ENCODE assay signal across 8 mouse cellular contexts in genomic region chr11:119490861-119491689, GRCm38 (mm10). TPM values are rescaled to one million over a fixed set of nuclear protein-coding genes. Genes with fewer than 3 reads are reported as not detected.
DNase-seq lines count a peak whose midpoint lies in the region; ATAC-seq lines count a peak whose summit lies in the region.

TSS of gene Endov (plus strand) at chr11:119491347.

- H3K4me3 ChIP-seq in hindbrain, embryonic 14.5 days (replicated peaks; ENCODE audit: low read length): peak within 1 kb of the TSS; percentile 81

- H3K4me2 ChIP-seq in hindbrain, embryonic 14.5 days (replicated peaks): peak within 1 kb of the TSS; percentile 95

- no peaks in the 10 kb centered on the region for H3K27me3 ChIP-seq in hindbrain, embryonic 14.5 days (ENCODE audit: control insufficient read depth, insufficient read depth, low read length)

- H3K27ac ChIP-seq in hindbrain, embryonic 14.5 days: peak within 1 kb of the TSS; percentile 91

- H3K9ac ChIP-seq in hindbrain, embryonic 14.5 days: peak within 1 kb of the TSS; percentile 95

- peak; percentile 96 for DNase-seq in R1 (ENCODE audit: low read depth, low spot score)
- DNase-seq in cerebellum, postnatal 25 days: peak; percentile 100
- DNase-seq in frontal cortex, postnatal 25 days (ENCODE audit: low spot score in 2 of 2): peak; percentile 99
- peak; percentile 100 for DNase-seq in hindbrain, embryonic 14.5 days (ENCODE audit: low spot score)
- DNase-seq in layer of hippocampus, postnatal 36 days: peak; percentile 98 to 99
- DNase-seq in lung, postnatal 36 days: peak; percentile 99
- DNase-seq in retina, postnatal 1 day: peak; percentile 97
- DNase-seq in urinary bladder, adult 18-20 months (ENCODE audit: low spot score in 2 of 2): peak; percentile 94 to 99

- peak; percentile 96 for ATAC-seq in hindbrain, embryonic 14.5 days (ENCODE audit: low FRiP score)

- WGBS in hindbrain, embryonic 14.5 days: under 1% methylated on average over 66 of the region's 66 CpGs

- peaks cover 15% of the 10 kb centered on the region for H3K4me1 ChIP-seq in hindbrain, embryonic 14.5 days (replicated peaks; ENCODE audit: control insufficient read depth, insufficient read depth, low read length)

- H3K9me3 ChIP-seq in hindbrain, embryonic 14.5 days (ENCODE audit: control insufficient read depth, low read length): no peaks in the 10 kb centered on the region

- 0 out of 2 replicates have a peak, but pooled peaks cover under 1% of the 10 kb centered on the region for H3K36me3 ChIP-seq in hindbrain, embryonic 14.5 days (replicated peaks; ENCODE audit: control insufficient read depth, insufficient read depth)

RNA-seq across cellular contexts. Expression of gene Endov, which starts in this region (rescaled TPM):
- polyA plus RNA-seq in hindbrain, embryonic 14.5 days (2014; fragmentation: Nextera tagmentation; extraction: Ambion mirVana): 11.4 and 15.9 TPM in 2 replicates
- total RNA-seq in layer of hippocampus, postnatal 36 days (2021): 10 to 100 TPM; 29.7 to 32.4 TPM

Comparison
In these comparisons a context has a peak if more than half of its experiments do, and no peak if none do; other contexts are left out.
1. Peak in every context shown above with its lines: DNase-seq, ATAC-seq, H3K4me3 ChIP-seq and H3K27ac ChIP-seq.